Mouse (Mus musculus): ENCODE measurements around the gene Oprm1. TPM values are rescaled to one million over a fixed set of nuclear protein-coding genes. Genes with fewer than 3 reads are reported as not detected.
"Not testable (repeated sequence)": the region's sequence is repeated elsewhere in the genome, so short reads cannot be mapped to it uniquely, and the experiment has no call there.

Oprm1 gene
- polyA plus RNA-seq (2012; rRNA removed), result 0.06 TPM in 1 of 2 replicates, not detected in the other

DNA sequence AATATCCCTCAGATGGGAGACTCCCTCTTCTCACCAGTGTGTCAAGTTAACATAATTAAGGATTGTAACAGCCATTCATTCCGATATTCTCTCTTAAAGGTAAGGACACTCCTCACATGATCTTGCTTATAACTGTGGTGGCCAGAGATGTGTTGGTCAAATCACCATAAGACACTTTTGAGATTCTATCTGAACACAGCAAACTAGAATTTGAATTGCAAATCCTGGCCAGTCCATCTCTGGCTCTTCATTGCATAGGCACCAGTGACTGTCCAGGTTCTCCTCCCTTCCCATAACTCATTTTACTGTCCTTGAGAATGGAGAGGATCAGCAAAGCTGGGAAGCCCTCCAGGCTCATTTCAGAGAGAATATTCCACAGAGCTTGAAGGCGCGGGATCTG is at the start of gene Oprm1:
Gene Oprm1, plus strand, starts transcription at position 301 of the 400 bp plus-strand sequence.
- DNase-seq (ENCODE audit: low spot score), result no peak

DNA sequence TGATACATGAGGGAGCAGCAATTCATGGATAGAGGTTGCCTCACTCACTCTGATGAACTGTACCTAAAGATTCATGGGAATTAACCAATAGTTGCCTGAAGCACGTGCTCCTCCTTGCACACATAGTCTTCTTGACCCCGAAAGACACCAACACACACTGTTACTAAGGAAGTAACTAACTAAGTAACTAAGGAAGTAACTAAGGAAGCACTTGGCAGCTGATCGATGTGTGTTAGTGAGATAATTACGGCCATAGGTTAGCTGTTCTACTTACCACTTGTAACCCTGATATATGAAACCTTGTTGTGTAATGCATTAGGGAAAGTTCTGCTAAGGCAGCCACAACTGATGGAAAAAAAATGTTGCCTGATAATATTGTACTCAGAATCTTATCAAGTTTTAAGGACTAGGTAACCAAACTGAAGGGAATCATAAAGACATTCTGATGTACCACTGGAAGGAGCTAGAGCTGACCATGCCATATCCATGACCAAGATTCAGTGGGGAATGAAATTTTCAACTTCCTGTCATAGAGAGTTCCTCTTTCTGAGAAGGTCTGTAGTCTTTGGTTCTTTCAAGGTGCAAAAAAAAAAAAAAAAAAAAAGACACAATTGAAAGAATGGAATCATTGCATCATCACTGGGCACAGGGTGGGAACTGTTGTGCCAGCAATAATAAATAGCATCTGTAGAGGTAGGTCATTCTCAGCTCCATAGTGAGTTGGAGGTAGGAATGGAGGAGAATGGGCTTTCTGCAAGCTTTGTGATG is 40.9 kb upstream of the Oprm1 start:
- no peak for DNase-seq (ENCODE audit: low spot score)

DNA sequence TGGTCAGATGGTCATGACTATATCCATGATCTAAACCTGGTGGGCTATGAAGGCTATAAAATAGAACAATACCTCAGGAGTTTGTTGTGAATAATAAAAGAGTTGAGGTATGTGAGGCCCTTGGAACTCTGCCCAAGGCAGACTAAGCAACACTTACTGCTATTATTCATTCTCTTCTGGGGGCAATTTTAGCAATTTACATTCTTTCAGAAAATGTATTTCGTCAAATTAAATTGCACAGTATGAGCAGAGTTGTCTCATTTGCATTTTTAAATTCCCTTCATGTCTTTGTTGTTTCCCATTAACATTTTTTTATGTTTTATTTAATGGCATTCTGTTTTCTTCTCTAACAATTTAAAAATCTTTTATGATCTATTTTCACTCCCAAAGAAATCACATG is 34.5 kb upstream of the Oprm1 start:
- no peak for DNase-seq (ENCODE audit: low spot score)

DNA sequence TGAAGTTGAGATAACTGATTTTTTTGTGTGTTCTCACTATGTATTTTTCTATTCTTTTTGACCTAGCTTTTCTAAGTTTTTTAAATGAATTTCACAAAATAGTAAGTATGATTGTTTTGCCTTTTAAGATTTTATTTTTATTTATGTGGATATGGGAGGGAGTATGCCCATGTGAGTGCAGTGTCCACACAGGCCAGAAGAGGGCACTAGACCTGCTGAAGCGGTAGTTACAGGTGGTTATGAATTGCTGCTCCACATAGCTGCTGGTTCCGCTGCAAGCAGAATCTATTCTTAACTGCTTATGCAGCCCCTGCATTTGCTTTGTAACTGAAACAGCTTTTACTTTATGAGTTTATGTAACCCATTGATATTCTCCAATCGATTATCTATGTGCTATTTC is 29.8 kb upstream of the Oprm1 start:
- DNase-seq (ENCODE audit: low spot score), result no peak

DNA sequence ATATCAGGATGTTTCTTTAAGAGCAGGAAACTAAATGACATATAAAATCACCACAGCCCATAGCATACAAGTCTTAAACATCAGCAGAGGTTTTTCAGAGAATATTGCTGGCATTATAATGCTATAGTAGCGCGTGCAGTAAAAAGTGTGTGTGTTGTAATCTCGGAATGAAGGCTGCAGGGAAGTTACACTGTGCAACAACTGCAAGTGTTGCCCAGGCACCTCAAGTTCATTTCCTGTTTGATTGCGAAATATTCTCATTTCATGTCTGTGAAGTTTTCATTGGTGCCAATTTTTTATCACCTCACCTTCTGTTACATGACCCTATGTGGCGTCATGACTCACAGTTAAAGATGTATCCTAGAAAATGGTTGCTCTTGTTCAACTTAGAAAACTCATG is 4.9 kb upstream of the Oprm1 start:
- DNase-seq (ENCODE audit: low spot score), result no peak

DNA sequence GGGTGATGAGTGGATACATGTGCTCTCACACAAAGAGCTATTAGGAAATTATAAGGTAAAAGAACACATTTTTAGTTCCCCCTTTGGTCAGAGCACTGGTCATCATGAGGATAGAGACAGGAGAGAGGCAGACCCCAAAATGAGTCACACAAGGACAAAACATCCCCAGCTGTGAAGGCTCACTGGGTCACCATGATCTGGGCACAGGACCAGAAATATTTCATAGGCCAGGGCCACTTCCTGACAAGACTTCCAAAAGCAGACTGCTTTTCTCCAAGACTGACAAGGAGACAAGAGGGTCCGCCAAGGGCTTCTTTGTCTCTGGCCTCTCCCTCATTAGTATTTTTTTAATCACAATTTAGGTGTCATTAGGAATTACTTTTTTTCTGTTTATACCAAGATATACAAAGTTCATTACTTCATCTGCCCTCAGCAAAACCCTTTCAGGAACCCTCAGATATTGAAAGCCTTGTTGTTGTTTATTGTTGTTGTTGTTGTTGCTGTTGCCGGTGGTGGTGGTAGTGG is 3.0 kb downstream of the Oprm1 start, which contains the start of gene Gm10945:
Gene Gm10945, minus strand, starts transcription at position 475 of the 525 bp plus-strand sequence.
- no peak for DNase-seq (ENCODE audit: low spot score)

DNA sequence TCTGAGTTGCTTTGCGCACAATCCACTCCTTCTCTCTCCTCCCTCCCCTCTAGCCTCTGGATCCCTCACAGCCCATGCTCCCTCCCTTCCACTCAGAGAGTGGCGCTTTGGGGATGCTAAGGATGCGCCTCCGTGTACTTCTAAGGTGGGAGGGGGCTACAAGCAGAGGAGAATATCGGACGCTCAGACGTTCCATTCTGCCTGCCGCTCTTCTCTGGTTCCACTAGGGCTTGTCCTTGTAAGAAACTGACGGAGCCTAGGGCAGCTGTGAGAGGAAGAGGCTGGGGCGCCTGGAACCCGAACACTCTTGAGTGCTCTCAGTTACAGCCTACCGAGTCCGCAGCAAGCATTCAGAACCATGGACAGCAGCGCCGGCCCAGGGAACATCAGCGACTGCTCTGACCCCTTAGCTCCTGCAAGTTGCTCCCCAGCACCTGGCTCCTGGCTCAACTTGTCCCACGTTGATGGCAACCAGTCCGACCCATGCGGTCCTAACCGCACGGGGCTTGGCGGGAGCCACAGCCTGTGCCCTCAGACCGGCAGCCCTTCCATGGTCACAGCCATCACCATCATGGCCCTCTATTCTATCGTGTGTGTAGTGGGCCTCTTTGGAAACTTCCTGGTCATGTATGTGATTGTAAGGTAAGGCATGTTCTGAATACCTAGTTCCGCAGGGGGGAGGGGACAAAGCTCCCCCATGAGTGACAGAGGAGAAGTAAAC is 30.4 kb downstream of the Oprm1 start:
- DNase-seq (ENCODE audit: low spot score), result no peak

DNA sequence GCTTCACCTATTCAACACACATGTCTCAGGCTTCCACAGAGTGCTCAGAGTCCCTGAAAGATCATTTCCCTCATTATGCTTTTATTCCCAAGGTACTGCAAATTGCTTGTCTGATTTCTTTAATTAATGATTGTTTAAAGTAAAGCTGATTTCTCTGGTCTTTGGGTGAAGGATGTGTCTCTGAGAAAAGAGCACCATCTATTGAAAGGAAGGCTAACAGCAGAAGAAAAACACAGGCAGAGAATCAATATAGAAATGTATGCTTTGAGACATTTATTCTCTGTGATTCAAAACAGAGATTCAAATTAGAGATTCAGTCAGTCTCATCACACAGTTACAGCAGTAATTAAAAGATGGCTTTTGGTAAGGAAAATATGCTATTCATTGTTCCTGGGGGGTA is 31.9 kb downstream of the Oprm1 start:
- no peak for DNase-seq (ENCODE audit: low spot score)

DNA sequence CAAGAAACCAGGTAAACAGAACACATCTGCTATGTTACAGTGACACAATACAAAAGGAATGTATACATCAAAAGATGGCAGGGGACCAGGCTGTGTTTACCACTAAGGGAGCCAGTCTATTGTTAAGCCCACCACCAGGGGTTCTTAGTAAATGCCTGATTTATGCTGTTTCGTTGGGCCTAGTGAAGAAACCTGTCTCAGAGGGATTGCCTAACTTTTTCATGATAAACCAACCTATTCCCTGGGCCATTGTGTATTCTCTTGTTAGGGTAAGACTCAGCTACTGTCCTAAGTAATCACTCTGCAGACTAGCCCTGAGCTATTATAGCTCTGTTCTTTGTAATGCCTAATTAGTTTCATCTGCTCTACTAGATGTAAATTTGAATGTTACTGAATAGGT is 62.3 kb downstream of the Oprm1 start:
- no peak for DNase-seq (ENCODE audit: low spot score)

DNA sequence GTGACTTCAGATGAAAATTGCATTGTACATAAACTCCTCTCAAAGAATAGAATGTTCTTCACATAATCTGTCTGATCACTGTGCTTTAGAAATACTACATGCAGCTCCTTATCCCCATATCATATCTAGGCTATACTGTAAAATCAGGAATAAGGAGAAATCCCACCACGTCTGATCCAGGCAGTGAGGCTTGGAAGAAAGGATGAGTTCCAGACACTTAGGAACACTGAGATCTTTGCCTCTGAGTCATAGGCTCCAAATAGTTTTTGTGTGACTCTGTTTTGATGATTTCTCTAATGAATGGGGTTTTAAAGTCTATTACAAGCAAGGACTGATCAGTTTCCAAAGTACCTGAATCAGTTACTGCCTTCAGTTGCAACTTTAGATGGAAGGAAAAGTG is 83.9 kb downstream of the Oprm1 start:
- DNase-seq (ENCODE audit: low spot score), result no peak

DNA sequence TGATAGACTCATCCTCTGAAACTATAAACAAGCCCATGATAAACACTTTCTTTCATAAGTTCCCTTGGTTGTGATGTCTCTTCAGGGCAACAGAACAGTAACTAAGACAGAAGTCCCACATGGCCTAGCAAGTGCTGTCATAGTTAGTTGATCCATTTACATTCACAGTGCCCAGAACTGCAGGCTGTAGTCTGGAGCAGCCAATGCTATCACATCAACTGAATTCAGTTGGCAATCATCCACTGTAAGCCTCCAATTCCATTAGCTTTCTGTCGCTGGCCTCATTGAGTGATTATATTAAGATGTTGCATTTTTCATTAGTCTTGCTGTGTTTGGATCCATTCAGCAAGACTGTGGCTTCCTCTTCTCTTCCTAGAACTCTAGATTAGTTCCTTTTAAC is 88.0 kb downstream of the Oprm1 start:
- DNase-seq (ENCODE audit: low spot score), result no peak

DNA sequence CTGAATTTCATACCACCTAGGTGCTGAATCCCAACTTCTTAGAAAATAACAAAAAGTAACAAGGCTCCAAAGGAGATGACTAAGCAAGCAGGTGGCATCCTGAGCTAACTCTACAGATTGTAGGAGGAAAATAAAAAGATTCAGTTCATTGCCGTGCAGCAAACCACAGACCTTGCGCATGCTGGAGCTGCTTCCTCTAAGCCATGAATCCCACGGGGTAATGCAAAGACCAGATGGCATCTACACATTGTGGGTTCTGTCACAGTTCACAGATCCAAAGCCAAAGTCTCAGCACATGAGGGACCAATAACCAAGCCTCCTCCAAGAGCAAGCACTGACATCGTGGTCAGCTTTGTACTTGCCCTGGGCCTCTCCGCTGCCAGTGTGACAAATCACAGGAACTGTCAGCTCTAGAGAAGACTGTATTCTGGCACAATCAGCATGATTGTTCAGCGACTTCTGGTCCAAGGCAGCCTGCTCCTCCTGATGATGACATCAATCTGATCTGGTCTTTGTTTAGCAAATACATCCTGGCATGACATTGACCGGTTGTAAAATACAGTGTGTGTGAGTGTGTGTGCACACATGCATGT is 90.0 kb downstream of the Oprm1 start:
- DNase-seq (ENCODE audit: low spot score), result no peak

DNA sequence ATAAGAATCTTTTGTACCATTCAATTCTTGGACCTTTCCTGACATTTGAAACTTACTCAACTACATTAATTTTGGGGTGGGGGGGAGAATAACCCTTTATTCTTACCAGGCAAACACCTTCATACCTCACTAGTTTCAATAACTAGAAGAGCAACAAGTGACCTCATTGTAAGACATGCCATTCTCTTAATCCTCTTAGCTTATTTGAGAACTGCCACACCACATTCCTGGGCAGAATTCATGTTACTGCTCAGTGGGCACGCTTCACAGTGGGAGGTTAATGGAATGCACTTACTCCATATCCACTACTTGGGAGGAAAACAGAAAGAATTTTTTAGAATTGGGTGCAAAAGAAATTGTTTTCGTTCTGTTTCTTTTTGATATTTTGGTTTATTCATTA is 90.5 kb downstream of the Oprm1 start:
- no peak for DNase-seq (ENCODE audit: low spot score)

DNA sequence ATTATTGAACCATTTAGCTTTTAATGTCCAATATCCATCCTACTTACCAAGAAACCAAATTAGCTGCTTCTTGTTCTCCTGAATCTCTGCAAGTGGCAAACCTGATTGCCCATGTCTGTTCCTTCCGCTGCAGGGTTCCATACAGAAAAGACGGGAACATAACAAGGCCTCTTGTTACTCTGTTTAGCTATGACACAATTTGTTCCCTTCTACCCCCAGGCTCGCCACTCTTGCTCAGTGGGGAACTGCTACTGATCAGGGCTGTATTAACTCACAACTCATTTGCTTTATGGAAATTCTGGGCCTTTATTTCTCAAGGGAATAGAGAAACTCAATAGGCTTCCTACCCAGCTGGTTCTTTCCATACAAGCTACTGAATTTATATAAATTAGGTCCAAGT is 97.5 kb downstream of the Oprm1 start:
- no peak for DNase-seq (ENCODE audit: low spot score)

DNA sequence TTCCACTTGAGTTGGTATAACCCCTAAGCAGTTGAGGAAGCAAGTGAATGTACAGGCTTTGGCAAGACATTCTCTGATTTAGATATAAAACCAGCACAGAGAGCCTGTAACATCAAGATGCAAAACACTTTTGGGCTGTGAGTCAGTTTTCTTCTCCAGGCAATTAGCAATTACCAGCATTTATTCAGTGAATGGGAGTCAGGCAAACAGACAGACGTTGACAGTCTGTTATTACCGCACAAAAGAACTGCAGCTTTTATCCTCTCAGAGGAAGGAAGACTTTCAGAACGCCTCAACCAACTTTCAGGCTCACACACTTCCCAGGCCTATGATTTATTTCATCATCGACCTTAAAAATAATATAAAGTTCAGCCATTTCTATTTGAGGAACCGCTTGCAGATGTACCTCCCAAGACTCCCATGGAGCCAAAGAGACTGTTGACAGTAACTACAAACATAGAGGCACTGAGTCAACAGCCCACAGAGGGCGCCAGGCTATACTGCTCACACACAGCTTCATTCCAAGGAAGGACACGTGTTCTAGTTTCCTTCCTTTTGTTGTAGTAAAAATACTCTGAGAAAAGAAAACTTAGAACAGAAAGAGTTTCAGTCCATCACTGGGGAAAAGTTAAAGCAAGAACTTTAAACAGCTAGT is 113.2 kb downstream of the Oprm1 start:
- DNase-seq (ENCODE audit: low spot score), result no peak

DNA sequence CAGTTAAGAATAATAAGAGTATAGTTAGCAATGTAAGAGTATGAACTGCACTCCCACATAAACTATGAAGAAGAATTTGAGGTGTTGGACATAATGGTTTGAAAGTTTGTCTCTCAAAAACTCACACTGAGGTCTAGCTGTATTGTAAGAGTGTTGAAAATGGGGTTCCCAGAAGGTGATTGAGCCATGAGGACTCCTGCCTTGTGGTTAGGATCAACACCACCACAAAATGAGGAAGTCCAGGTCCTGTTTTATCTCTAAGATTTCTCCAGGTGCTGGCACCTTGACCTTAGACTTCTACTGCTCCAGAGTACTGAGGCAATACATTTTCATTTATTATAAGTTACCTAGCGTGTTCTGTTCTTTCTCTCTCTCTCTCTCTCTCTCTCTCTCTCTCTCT is 115.6 kb downstream of the Oprm1 start:
- no peak for DNase-seq (ENCODE audit: low spot score)

DNA sequence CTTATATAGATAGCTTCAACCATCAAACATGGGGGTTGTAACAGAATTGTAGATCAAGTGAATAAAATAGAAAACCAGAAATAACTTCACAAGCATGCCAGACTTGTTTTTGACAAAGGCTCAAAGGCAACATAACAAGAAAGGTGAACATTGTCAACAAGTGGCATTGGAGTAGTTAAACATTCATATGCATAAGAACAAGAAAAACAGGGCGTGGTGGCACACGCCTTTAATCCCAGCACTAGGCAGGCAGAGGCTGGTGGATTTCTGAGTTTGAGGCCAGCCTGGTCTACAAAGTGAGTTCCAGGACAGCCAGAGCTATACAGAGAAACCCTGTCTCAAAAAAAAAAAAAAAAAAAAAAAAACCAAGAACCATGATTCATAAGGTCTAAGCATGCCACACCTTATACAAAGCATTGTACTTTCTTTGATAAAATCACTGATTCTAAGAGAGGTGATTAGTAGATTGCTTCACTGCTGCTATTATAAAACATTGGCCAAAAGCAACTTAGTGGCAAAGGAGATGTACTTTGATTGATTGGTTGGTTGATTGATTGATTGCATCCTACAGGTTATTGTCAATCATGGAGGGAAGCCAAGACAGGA is 120.1 kb downstream of the Oprm1 start:
- DNase-seq (ENCODE audit: low spot score), result no peak

DNA sequence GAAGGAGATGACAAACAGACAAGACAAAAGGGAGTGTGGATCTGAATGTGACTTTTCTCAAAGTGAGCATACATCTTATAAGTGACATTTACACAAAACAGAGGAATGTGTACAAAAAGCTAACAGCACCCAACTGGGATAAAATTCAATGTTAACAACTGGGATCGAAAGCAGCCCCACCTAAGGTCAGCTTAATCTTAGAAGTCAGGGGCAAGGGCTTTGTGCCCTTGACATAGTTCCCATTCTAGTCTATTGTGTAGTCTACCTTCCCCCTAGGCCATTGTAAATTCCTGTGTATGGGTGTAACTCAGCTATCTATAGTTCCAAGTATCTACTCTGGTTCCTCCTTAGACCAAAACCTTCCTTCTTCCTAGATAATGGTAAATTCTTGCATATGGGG is 123.7 kb downstream of the Oprm1 start:
- not testable (repeated sequence) for DNase-seq (ENCODE audit: low spot score)

DNA sequence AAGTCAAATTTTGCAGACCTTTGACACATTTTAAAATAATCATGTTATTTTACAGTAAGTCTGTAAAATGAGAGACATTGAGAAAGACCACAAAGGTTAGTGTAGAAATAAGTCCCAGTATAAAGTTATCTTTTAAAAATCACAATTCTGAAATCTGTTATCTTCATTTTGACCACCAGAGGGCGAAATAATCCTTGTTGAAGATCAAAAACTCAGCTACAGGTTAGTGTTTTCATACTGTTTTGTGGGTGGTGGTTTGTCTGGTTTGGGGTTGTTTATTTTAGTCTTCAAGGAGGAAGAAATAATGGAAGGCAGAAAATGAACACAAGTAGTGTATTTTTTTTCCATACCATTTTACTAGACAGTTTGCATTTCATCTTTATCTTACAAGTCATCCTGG is 127.2 kb downstream of the Oprm1 start:
- DNase-seq (ENCODE audit: low spot score), result no peak

DNA sequence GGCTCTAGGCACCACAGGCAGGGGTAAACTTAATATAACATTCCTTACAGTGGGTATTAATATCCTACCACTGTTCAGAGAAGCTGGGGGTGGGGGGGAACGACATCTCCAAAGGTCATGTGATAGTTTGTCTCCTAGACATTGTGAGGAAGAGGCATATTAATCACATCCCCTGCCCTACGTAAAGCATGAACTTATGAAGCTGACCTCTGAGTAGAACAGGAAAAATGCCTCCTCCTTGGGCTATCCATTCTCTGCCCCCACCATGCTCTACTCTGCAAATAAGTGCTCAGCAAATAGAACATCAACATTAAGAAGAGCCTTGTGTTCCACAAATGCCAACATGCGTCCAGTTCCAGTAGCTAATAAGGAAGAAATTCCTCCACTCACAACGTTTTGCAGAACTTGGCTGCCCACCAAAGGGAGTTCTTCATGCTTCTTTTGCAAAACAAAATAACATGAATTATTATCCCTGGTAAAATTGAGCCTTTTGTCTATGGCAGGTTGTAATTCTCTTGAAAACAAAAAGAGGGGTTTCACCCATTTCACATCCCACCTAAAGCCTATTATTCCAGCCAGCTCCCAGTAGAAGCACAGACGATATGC is 131.4 kb downstream of the Oprm1 start:
- no peak for DNase-seq (ENCODE audit: low spot score)

DNA sequence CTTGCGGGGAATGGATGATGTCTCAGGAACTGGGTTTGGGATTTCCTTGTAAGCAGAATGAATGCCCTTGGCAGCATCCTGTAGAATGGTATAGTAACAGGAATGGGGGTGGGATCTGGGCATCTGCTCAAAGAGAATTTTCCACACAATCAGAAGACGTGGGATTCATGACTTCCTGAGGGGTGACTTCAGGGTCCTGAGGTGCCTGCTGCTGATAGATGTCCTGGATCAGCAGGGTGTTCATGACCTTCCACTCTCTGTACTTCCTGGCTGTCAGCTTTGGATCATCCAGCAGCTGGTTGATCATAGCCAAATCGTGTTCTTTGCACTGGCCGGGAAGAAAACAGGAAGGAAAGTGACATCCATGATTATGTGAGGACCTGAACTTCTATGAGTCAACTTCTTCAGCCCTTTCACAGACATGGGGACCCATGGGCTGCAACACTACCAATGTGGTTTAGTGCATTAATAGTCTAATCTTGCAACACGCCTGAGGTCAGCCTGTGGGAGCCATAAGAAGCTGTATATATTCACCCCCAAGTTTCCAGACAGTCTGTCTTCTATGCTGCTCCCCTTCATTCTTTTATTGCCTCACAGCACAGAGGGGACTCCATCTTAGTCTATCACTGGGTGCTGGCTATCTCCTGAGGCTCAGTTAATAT is 132.2 kb downstream of the Oprm1 start:
- DNase-seq (ENCODE audit: low spot score), result no peak
